Mouse (Mus musculus) heart, postnatal 10 days (tissue): Measurements from ENCODE around the gene Rnase2b. TPM values are rescaled to one million over a fixed set of nuclear protein-coding genes. Genes with fewer than 3 reads are reported as not detected.
"Not testable (repeated sequence)": the region's sequence is repeated elsewhere in the genome, so short reads cannot be mapped to it uniquely, and the experiment has no call there.

Experiments used
- DNase-seq, 2 experiments: peaks; one replicate each; pipeline ENCODE4 v3.0.0; 2021
- intact Hi-C: fragments of 180-260 bp; cut with DNase I; formaldehyde crosslinking; loops from one replicate; pipeline ENCODE4 v1.15.1; 2025
- total RNA-seq, 2 experiments: library from RNA; stranded (reverse); gene quantifications; 2 replicates each; pipeline ENCODE4 v1.2.3; 2021

The Rnase2b gene
- total RNA-seq, 2 experiments from 2014 or later = not detected

DNA sequence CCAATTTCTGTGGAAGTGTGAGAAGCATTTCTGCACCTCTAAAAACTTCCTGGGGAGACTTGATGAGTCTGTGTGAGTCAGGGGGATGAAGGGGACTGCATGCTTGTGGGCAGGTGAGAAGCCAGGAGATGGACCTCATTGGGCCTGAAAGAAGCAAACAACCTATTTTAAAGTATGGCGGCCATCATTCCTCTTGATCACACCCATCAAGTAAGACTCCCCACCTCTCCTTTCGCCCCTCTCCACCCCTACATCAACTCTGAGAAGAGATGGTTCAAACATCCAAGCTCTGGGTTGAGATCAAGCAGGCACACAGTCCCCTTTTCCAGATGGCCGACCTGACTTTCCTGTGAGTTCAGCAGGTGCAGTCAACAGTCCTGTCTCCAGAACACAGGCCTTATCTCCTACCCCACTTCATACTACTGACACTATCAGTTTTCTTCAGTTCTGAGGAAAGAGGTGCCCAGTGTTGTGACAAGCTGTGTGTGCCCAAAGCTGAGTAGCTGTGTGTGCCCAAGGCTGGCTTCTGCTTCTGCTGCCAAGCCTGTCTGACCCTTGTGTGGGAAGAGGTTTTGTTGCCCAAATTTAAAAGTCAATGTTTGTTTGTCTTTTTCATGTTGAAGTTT lies 11.7 kb upstream of the Rnase2b start:
- DNase-seq = no peak
- intact Hi-C loops = no loop called here

DNA sequence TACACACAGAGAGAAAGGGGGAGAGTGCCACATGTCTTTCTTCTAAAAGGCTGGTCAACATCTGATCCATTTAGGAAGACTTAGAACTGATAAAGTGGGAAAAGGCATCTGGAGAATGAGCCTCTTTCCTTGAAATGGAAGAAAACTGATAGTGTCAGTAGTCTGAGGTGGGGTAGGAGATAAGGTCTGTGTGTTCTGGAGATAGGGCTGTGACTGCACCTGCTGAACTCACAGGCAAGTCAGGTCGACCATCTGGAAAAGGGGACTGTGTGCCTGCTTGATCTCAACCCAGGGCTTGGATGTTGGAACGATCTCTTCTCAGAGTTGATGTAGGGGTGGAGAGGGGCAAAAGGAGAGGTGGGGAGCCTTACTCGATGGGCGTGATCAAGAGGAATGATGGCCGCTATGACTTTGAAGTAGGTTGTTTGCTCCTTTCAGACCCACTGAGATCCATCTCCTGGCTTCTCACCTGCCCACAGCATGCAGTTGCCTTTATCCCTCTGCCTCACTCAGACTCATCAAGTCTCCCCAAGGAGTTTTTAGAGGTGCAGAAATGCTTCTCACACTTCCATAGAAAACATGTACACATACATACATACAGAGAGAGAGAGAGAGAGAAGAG lies 9.7 kb upstream of the Rnase2b start:
- intact Hi-C loops = no loop called here
- DNase-seq = no peak

DNA sequence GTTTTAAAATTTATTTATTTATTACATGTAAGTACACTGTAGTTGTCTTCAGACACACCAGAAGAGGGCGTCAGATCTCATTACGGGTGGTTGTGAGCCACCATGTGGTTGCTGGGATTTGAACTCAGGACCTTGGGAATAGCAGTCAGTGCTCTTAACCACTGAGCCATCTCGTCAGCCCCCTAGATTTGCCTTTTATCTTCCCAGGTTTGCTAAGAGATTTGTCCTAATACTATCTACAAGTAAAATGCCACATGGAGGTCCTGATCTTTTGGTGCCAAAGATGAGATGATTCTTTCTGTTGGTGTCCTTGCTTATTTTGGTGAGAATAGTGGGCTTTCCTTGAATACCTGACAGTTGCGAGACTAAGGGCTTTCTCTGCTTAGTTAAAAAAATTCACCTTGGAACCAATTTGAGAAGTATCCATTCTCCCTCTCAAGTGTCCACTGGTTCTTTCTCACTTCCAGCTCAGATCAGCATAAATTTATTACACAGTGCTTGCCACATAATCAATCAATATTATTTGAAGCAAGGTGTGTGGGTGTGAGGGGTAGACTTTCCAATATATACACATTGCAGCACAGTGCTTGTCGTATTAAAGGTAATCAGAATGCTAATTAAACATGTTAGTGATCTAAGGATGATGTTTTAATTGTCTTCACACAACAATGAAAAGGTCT lies 5.9 kb upstream of the Rnase2b start:
- intact Hi-C loops = no loop called here
- DNase-seq = no peak

DNA sequence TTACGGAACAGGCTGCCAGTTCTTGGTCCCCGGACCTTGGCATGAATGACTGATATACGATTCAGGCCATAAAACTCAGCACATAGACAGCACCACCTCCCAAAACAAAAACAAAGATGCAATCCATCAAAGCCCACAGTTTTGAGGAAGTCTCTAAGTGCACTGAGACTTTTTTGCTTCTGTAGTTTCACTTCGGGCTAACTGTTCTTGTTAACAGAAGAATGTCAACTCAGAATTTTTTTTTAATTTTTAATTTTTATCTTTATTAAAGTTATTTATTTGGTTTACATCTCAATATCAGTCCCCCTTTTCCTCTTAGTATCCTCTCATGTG lies 5.4 kb upstream of the Rnase2b start:
- DNase-seq = no peak
- intact Hi-C loops = no loop called here

DNA sequence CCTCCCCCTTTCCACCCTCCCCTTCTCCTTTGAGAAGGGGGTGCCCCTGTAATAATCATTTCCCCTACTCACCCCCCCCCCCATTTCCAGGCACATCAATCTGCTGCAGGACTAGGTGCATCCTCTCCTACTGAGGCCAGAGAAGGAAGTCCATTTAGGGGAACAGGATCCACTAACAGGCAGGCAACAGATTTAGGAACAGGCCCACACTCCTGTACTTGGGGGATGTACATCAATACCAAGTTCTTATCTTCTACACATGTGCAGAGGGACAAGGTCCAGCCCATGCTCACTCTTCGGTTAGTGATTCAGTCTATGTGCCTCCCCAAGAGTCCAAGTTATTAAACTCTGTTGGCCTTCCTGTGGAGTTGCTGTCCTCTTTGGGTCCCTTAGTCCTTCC lies 5.0 kb upstream of the Rnase2b start:
- intact Hi-C loops = no loop called here
- DNase-seq = no peak

DNA sequence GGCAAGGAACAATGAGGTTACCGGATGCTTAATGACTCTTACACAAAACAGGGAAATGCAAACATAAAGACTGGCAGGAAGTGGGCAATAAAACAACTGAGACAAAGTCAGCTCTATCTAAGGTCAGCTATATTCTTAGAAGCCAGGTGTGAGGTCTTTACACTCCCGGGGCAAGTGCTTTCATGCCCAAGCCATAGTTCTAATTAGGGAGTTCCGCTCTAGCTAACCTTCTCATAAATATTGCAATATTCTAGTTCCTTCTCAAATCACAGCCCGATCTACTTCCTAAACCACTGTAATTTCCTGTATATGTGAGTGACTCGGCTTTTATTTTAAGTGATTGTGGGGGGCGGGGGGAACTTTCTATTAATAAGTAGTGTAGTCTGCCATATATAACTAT lies 1.3 kb downstream of the Rnase2b start:
- intact Hi-C loops = not testable (repeated sequence)

DNA sequence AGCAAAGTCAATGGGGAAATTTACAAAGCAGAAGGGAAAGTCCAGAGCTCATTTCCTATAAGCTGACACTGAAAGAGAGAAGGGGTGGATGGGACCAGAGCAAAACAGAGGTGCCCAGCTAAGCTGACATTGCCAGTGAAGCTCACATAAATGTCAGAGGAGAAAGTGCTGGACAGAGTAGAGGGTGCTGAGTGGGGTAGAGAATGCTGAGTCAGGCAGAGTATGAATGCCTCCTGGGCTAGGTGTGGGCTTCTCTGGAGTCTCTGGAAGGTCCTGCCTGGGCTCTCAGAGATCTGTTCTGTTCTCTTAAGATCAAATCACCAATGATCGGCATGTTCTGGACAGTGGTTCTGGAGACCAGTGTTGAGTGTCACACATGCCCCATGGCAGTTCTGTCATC lies 3.4 kb downstream of the Rnase2b start:
- no peak for DNase-seq
- intact Hi-C loops = no loop called here

More for the DNA sequence above, 1.3 kb downstream of the Rnase2b start:
- not testable (repeated sequence) for DNase-seq

DNA sequence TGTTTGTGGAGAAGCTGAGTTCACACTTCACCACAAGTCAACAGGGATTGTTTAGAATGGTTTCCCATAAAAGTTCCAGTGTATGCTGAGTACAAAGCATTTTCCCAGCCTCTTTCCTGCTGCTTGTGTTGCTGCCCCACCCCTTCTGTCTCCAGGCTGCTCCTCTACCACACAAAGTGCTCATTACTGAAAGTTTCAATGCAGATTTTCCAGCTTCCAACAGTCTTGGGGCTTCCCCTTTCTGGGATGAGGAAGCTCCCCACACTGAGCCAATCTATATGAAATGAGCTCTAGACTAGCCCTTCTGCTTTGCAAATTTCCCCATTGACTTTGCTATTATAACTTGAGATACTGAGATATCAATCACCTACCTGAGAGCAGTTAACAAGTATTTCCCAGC lies 4.0 kb downstream of the Rnase2b start:
- intact Hi-C loops = no loop called here

DNA sequence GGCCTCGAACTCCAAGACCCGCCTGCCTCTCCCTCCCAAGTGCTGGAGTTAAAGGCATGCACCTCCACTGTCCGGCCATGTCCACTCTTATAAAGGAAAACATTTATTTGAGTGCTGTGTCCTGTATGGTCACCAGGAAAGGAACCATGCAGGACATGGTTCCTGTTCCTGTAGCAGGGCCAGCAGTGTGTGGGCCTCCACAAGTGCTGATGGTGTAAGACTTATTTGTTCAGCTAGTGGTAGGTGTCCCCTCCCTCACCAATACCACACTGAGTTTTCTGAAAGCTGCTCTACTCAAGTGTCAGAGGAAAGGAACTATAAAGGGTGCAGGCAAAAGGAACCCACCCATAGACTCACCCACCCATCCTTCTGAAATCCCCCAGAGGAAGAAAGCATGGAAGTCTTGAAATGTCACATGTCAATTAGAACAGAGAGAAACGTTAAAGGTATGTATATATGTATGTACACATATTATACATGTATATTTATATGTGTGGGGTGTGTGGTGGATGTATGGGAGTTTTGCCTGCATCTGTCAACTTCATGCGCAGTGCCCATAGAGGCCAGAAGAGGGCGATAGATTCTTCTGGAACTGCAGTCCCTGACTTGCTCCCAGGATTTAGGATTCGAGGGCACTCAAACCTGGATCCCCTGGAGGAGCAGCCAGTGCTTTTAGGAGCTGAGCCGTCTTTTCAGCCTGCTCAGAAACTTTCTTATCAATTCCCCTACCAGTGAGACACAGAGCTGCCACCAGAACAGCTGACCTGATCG lies 10.2 kb downstream of the Rnase2b start:
- intact Hi-C loops = loop anchor here (2.0 kb wide), 1 partner anchor 309 kb away; no protein-coding TSS in a partner anchor
- DNase-seq = peak; percentile 38 to 57

More for the DNA sequence above, 4.0 kb downstream of the Rnase2b start:
- no peak for DNase-seq

DNA sequence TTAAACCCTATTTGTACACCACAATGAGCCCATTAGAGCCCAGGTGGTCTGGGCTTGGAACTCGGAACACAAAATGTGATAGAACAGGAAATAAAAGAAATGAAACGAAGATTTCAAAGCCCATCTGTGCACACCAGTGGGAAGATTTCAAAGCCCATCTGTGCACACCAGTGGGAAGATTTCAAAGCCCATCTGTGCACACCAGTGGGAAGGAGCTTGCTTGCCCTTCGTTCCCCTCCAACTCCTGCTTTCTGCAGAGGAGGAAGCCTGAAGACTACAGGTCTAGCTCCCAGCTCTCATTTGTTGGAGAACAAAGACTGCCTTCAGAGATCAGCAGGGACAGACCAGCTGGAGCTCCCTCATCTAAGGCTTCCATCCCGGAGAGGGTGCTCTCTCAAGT lies 10.9 kb downstream of the Rnase2b start:
- intact Hi-C loops = loop anchor here (1.0 to 2.0 kb wide), 2 partner anchors 173 to 308 kb away; no protein-coding TSS in a partner anchor
- not testable (repeated sequence) for DNase-seq

DNA sequence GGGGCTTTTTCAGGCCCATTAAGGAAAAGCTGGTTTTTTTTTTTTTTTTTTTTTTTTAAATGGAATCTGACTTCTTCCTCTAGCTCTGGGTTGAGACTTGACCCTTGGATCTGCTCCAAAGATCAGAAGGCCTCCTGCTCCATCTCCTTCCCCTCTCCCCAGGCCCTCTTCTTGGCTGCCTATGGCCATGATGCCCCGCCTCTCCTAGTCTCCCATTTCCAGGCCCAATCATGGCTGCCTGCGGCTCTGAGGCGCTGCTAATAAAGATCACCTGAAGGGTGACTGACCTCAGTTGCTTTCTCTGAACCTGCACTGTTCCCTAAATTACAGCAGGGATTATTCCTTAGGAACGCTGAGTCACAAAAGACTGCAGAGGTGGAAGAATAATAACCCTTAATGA lies 11.8 kb downstream of the Rnase2b start:
- intact Hi-C loops = loop anchor here (1.0 to 2.0 kb wide), 3 partner anchors 93 to 307 kb away; no protein-coding TSS in a partner anchor
- no peak for DNase-seq

DNA sequence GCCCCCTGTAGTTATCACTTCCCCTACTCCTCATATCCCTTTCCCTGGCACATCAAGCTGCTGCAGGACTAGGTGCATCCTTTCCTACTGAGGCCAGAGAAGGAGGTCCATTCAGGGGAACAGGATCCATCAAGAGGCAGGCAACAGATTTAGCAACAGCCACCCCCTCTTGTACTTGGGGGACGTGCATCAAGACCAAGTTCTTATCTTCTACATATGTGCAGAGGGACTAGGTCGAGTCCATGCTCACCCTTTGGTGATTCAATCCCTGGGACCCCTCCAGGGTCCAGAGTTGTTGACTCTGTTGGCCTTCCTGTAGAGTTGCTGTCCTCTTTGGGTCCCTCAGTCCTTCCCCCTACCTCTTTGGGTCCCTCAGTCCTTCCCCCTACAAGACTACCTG lies 19.0 kb downstream of the Rnase2b start:
- DNase-seq, intact Hi-C loops: not testable (repeated sequence)

DNA sequence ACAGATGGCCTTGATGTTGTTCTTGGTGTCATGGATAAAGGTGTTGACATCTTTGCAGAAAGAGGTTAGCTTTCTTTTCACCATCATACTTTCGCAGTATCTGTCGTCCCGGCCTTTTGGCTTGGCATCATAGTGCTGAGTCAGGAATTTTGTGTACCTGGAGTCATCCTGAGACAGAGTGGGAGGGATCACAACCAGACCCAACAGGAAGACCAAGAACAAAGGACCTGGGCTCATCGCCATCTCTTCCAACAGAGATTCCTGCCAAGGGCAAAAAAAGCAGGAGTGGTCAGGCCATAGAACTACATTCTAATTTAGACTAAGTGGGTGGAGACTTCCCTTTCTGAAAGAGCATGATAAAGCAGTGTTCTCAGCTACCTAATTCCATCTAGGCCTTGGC lies 33.6 kb downstream of the Rnase2b start:
- intact Hi-C loops = no loop called here
- DNase-seq = peak; percentile 51 to 67

DNA sequence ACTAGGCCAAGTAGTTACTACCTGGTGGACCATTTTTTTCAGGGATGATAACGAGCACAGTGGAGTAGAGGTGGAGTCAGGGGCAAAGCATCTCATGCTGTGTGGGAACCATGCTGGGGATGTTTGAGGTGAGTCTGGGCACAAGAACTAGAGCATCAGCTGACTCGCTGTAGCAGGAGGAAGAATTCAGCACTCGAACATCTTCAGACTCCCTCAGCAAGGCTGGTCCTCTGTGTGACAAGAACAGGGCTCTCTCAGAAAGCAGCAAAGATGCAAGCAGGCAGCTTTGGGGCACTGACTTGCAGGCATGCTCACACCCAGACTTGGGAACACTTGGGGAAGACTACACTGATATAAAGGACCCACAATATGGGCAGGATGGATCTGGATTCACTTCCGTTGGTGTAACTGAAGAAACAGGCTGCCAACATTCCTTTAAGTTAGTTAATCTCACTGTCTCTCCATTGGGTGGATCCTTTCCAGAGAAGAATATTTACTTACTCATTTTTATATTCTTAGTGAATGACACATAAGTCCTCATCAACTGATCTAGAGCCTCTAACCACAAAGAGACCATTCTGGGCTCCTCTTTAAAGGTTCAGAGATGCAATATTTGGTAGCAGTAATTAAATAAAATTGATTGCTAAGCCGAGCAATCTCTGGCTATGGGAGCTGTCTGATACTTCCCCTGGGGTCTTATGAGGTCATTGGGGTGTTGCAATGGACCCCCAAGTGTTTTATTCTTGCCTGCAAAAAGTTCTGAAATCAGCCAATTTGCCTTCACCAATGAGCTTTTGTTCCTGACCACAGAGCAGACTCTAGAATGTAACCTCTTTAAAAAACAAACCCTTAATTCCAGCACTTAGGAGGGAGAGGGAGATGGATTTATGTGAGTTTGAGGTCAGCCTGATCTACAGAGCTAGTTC lies 37.3 kb downstream of the Rnase2b start, which contains the start of gene Ang2:
Ang2 (minus strand) TSS at position 51 of the 926 bp plus-strand sequence.
- intact Hi-C loops = no loop called here
- DNase-seq = no peak

DNA sequence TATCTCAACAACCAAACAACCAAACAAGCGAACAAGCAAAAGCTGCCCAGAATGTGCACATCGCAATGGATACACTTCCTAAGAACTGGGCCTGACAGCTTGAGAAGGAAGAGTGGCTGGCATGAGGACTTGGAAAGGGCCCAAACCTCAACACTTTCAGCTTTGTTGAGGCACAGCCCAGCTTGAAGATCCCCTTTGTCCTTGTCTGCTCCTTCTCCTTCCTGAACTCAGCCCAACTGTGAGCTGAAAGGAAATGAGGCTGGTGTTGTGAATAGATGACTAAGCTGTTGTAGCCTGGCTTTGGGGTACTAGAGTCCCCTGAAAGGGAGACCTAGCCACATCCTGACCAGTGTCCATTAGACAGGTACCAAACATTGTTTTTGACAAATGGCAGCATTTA lies 38.0 kb downstream of the Rnase2b start:
- DNase-seq = no peak
- intact Hi-C loops = no loop called here

DNA sequence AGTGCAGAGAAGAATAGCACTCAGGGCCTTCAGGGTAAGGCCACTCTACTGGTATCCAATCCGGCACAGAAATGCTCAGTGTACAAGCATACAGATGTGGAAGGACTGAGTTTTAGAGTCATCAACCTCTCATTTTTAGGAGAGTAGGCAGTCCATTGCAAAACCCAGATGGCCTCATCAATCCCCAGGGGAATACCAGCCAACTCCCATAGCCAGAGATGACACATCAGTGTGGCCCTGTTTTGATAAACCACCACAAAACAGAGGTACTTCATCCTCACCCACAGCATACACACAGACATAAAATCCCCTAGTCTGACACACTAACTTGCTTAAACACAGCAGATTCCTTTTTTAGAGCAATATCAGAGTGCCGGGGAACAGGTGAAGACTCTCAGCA lies 38.4 kb downstream of the Rnase2b start:
- DNase-seq = no peak
- intact Hi-C loops = no loop called here

DNA sequence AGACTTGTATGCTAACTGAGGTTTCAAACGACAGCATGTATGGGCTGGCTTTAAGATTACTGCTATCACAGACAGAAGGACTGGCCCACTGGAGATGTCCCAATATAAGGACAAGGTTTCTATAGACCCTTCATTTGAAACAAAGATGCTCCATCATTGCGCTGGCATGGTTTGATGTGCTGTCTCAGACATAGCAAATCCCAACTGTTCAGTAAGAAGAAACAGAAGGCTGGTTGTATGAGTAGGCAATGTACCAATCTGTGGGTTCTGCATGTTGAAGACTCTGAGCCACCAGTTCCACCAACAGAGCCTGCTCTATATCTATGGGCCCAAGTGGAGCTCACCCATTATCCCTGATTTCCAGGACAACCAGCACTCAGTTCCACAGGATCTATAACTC lies 41.1 kb downstream of the Rnase2b start, which contains the start of gene Ear14:
Ear14 (plus strand) TSS at position 277 of the 400 bp plus-strand sequence.
- intact Hi-C loops = no loop called here
- DNase-seq = no peak
